Mouse (Mus musculus): ENCODE data around the gene Gm21173. TPM values are rescaled to one million over a fixed set of nuclear protein-coding genes. Genes with fewer than 3 reads are reported as not detected.
"Not testable (repeated sequence)": the region's sequence is repeated elsewhere in the genome, so short reads cannot be mapped to it uniquely, and the experiment has no call there.

Gene Gm21173
- polyA plus RNA-seq (2012; rRNA removed) = not detected in 2 replicates
- polyA plus RNA-seq (2014; fragmentation: Nextera tagmentation; extraction: Ambion mirVana) = not detected in 2 replicates

DNA sequence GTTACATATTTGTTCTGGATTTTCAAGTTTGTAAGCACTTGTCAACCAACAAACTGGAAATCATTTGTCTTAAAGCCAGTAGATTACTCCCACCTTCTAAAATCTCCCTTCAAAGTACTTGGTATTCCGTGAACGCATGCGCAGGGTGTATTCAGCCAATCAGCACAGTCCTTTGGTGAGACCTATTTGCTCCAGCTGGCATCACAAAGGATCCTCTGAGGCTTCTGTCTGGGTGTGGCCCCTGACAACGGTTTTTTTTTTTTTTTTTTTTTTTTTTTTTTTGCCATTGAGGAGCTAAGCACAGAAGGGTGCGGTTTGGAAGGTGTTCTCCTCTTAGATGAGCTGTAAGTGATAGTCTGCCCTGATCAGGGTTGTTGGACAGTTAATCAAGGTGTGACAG lies at the start of gene Gm21173:
Gene Gm21173, plus strand, starts transcription at position 301 of the 400 bp plus-strand sequence.
- not testable (repeated sequence) for ATAC-seq (ENCODE audit: insufficient read depth); DNase-seq (ENCODE audit: low read depth in 3 of 3, low spot score in 3 of 3); H3K9me3 ChIP-seq (ENCODE audit: control insufficient read depth, low read length); H3K36me3 ChIP-seq (replicated peaks; ENCODE audit: control insufficient read depth, insufficient read depth, low read depth); H3K27ac ChIP-seq; H3K4me2 ChIP-seq (ENCODE audit: low read depth); H3K4me1 ChIP-seq (replicated peaks; ENCODE audit: control insufficient read depth in 2 of 2, insufficient read depth in 2 of 2, low read length in 1 of 2); H3K4me3 ChIP-seq (ENCODE audit: insufficient read depth in 1 of 2, low read depth in 2 of 2, low read length in 2 of 2); H3K9ac ChIP-seq (replicated peaks); H3K27me3 ChIP-seq (ENCODE audit: control insufficient read depth, insufficient read depth, low read length)
- WGBS (ENCODE audit: insufficient replicate concordance) = no CpG with 5 or more reads among the region's 5 CpGs
